ENCODE assay signal across 32 mouse cellular contexts in genomic region chr16:74718154-74718553, GRCm38 (mm10).
"Had no signal": no experiment of that assay in that cellular context is flagged by ENCODE, and none has a peak within 500 bp of the region (broad histone marks: within the 10 kb centered on the region; RNA-seq: fewer than 3 reads in every experiment).

No protein-coding gene starts in this region.

- H3K4me2 ChIP-seq: heart, embryonic 11.5 days; heart, embryonic 12.5 days; heart, embryonic 13.5 days; heart, embryonic 15.5 days; hindbrain, embryonic 12.5 days; hindbrain, embryonic 13.5 days; hindbrain, embryonic 14.5 days; hindbrain, embryonic 15.5 days; kidney, embryonic 15.5 days had no signal

- H3K4me3 ChIP-seq: heart, adult 2 months; heart, embryonic 10.5 days; heart, embryonic 12.5 days; heart, embryonic 13.5 days; heart, embryonic 15.5 days; hindbrain, embryonic 10.5 days; hindbrain, embryonic 12.5 days; hindbrain, embryonic 13.5 days; hindbrain, embryonic 15.5 days; kidney, embryonic 15.5 days; layer of hippocampus, adult 2 months; left cerebral cortex, adult 2 months had no signal

- H3K36me3 ChIP-seq: heart, embryonic 10.5 days; heart, embryonic 12.5 days; heart, embryonic 13.5 days; heart, embryonic 15.5 days; hindbrain, embryonic 10.5 days; hindbrain, embryonic 12.5 days; hindbrain, embryonic 13.5 days; hindbrain, embryonic 15.5 days; kidney, embryonic 15.5 days had no signal

- DNase-seq: heart, adult 2 months; heart, postnatal 10 days; heart, postnatal 14 days; heart, postnatal 36 days; heart, postnatal 4 days; kidney, adult 11 months; kidney, adult 18-20 months; kidney, adult 2 months; kidney, adult 8-10 months; kidney, postnatal 14 days; kidney, postnatal 25 days; kidney, postnatal 36 days; kidney, postnatal 4 days; layer of hippocampus, adult 9-11 months; layer of hippocampus, postnatal 36 days had no signal

- H3K4me1 ChIP-seq: heart, embryonic 12.5 days; hindbrain, embryonic 10.5 days; hindbrain, embryonic 12.5 days; hindbrain, embryonic 13.5 days; hindbrain, embryonic 15.5 days had no signal

- H3K9ac ChIP-seq: heart, embryonic 12.5 days; heart, embryonic 13.5 days; heart, embryonic 15.5 days; hindbrain, embryonic 12.5 days; hindbrain, embryonic 13.5 days; hindbrain, embryonic 14.5 days; hindbrain, embryonic 15.5 days; kidney, embryonic 15.5 days had no signal

- H3K9me3 ChIP-seq: heart, embryonic 10.5 days; heart, embryonic 12.5 days; heart, embryonic 13.5 days; heart, embryonic 15.5 days; hindbrain, embryonic 10.5 days; hindbrain, embryonic 12.5 days; hindbrain, embryonic 13.5 days; hindbrain, embryonic 15.5 days; kidney, embryonic 15.5 days had no signal

- H3K27ac ChIP-seq: heart, adult 2 months; heart, embryonic 10.5 days; heart, embryonic 13.5 days; heart, embryonic 15.5 days; hindbrain, embryonic 10.5 days; hindbrain, embryonic 12.5 days; hindbrain, embryonic 13.5 days; hindbrain, embryonic 14.5 days; hindbrain, embryonic 15.5 days; hindbrain, postnatal 0 days; kidney, embryonic 15.5 days; kidney, postnatal 0 days; layer of hippocampus, adult 2 months; left cerebral cortex, adult 2 months had no signal

- H3K27me3 ChIP-seq: heart, embryonic 12.5 days; heart, embryonic 13.5 days; heart, embryonic 15.5 days; hindbrain, embryonic 12.5 days; hindbrain, embryonic 13.5 days; hindbrain, embryonic 15.5 days; kidney, embryonic 15.5 days had no signal

- ATAC-seq: hindbrain, embryonic 16.5 days; hindbrain, postnatal 0 days; inflammation-experienced regulatory T-cells, adult 6 months had no signal
